Mouse (Mus musculus): Measurements from ENCODE around the gene Ppip5k1. TPM values are rescaled to one million over a fixed set of nuclear protein-coding genes. Genes with fewer than 3 reads are reported as not detected.
A peak's percentile ranks its signal among the peaks of the same experiment; 100 is the strongest.
"Not testable (repeated sequence)": the region's sequence is repeated elsewhere in the genome, so short reads cannot be mapped to it uniquely, and the experiment has no call there.

The Ppip5k1 gene
- 14.9 TPM in 2 replicates for polyA plus RNA-seq (2011; ENCODE audit: insufficient read depth, insufficient read length, low read depth, missing spikeins)

DNA sequence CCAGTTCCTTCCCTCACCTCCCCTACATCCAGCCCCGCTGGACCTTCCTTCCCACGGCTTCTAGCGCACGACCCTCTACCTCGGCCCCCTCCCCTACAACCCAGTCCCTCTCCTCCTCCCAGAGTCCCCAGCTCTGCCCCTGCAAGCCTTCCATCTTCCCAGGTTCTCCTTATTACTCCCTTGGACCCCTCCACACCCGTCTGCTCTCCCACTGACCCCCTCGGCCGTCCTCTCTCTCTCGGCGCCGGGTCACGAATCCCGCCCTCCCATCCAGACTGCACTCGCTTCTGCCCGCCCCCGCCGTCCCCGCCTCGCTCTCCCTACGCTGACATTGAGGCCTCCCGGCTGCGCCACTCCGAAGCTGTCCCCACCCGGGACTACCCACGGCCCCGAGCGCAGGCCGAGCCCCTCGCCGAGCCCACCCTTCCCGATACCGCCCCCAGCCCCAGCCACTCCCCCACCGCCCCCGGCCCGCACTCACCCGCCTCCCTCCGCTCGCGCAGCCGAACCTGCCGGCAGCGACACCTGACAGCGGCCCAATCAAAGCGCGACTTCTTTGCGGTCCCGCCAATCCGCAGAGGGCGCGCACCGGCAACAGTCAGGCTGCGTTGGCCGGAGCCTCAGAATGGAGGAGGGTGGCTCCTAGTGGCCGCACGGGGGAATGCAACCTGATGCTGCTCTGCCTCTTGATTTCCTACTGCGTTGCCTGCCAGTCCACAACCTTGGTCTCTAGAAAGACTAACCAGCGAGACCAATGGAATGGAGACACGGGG is at the start of gene Ppip5k1:
Gene Ppip5k1 (minus strand): TSS at position 577 of the 773 bp plus-strand sequence.
- Histone ChIP-seq H3K4me3 (ENCODE audit: low read depth, low read length) (peak within 1 kb of the TSS; percentile 71), H3K36me3 (ENCODE audit: control insufficient read depth, insufficient read depth, low read length, poor library complexity, severe bottlenecking) (no peaks in the 10 kb centered on the region), H3K4me1 (ENCODE audit: control insufficient read depth, insufficient read depth, low read length) (no peaks in the 10 kb centered on the region), H3K27ac (ENCODE audit: insufficient read depth, low read length) (no peak within 1 kb of the TSS), H3K27me3 (ENCODE audit: control insufficient read depth, insufficient read depth, low read length, poor library complexity, severe bottlenecking) (no peaks in the 10 kb centered on the region), H3K9me3 (replicated peaks; ENCODE audit: control insufficient read depth, insufficient read depth, low read length, poor library complexity, severe bottlenecking) (no peaks in the 10 kb centered on the region), H3K9ac (ENCODE audit: low read depth, poor library complexity, severe bottlenecking) (peak within 1 kb of the TSS; percentile 75)
- TF ChIP-seq POLR2A (IDR thresholded peaks at IDR 0.05; ENCODE audit: insufficient read depth, low read length) (no peak), CTCF (IDR thresholded peaks at IDR 0.05; ENCODE audit: low read depth, low read length) (peak; percentile 88), EP300 (IDR thresholded peaks at IDR 0.05; ENCODE audit: insufficient read depth, low read depth, low read length) (0 out of 2 replicates have a peak, but pooled peaks have one; percentile 21)

DNA sequence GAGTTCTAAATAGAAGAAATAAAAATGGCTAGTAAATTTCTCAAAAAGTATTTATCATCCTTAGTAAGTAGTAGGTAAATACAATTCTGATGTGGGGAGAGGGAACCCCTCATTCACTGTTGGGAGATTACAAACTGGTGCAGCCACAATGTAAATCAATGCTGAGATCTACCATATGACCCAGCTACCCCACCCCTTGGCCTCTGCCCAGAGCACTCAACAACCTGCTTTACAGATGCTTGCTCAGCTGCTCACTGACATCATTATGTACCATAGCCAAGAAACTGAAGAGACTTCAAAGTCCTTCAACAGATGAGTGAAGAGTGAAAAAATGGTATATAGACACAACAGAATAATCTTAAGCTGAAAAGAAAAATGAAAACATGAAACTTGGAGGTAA is 48.1 kb upstream of the Ppip5k1 start:
- Histone ChIP-seq H3K9me3 (replicated peaks; ENCODE audit: control insufficient read depth, insufficient read depth, low read length, poor library complexity, severe bottlenecking) (no peaks in the 10 kb centered on the region), H3K36me3 (ENCODE audit: control insufficient read depth, insufficient read depth, low read length, poor library complexity, severe bottlenecking) (no peaks in the 10 kb centered on the region), H3K9ac (ENCODE audit: low read depth, poor library complexity, severe bottlenecking) (no peak overlapping the region), H3K27ac (ENCODE audit: insufficient read depth, low read length) (no peak overlapping the region), H3K4me3 (ENCODE audit: low read depth, low read length) (no peak overlapping the region), H3K27me3 (ENCODE audit: control insufficient read depth, insufficient read depth, low read length, poor library complexity, severe bottlenecking) (no peaks in the 10 kb centered on the region), H3K4me1 (ENCODE audit: control insufficient read depth, insufficient read depth, low read length) (no peaks in the 10 kb centered on the region)
- TF ChIP-seq EP300 (IDR thresholded peaks at IDR 0.05; ENCODE audit: insufficient read depth, low read depth, low read length) = no peak
- no peak for TF ChIP-seq CTCF (IDR thresholded peaks at IDR 0.05; ENCODE audit: low read depth, low read length)
- no peak for TF ChIP-seq POLR2A (IDR thresholded peaks at IDR 0.05; ENCODE audit: insufficient read depth, low read length)

DNA sequence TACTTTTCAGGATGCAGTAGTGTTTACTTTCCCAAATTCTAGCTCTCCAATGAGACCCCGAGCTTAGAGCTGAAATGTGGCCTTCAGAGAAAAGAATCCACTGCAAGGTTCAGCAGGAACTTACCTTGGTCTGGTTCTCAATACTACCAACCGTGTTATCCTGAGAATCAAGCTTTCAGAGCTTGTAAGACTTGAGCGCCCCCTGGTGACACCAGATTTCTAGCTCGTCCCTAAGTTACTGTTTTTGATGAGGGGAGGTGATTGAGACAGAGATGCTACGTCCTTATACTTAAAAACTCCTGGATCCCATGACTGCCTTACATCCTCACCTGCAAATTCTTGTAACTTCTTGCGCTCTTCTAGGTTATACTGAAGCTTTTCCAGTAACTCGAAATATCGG is 41.4 kb upstream of the Ppip5k1 start:
- no peak overlapping the region for H3K27ac ChIP-seq (ENCODE audit: insufficient read depth, low read length)
- no peak overlapping the region for H3K9ac ChIP-seq (ENCODE audit: low read depth, poor library complexity, severe bottlenecking)
- no peaks in the 10 kb centered on the region for H3K36me3 ChIP-seq (ENCODE audit: control insufficient read depth, insufficient read depth, low read length, poor library complexity, severe bottlenecking)
- no peaks in the 10 kb centered on the region for H3K4me1 ChIP-seq (ENCODE audit: control insufficient read depth, insufficient read depth, low read length)
- H3K9me3 ChIP-seq (replicated peaks; ENCODE audit: control insufficient read depth, insufficient read depth, low read length, poor library complexity, severe bottlenecking) = no peaks in the 10 kb centered on the region
- H3K27me3 ChIP-seq (ENCODE audit: control insufficient read depth, insufficient read depth, low read length, poor library complexity, severe bottlenecking) = no peaks in the 10 kb centered on the region
- H3K4me3 ChIP-seq (ENCODE audit: low read depth, low read length) = no peak overlapping the region
- TF ChIP-seq CTCF (IDR thresholded peaks at IDR 0.05; ENCODE audit: low read depth, low read length) = no peak
- TF ChIP-seq EP300 (IDR thresholded peaks at IDR 0.05; ENCODE audit: insufficient read depth, low read depth, low read length) = no peak
- TF ChIP-seq POLR2A (IDR thresholded peaks at IDR 0.05; ENCODE audit: insufficient read depth, low read length) = no peak

GRCm38 (mm10) chr2:121386961-121387575 is 31.9 kb upstream of the Ppip5k1 start, which contains the start of gene Strc:
Strc (minus strand) TSS chr2:121387168.
- H3K36me3 ChIP-seq (ENCODE audit: control insufficient read depth, insufficient read depth, low read length, poor library complexity, severe bottlenecking); H3K9me3 ChIP-seq (replicated peaks; ENCODE audit: control insufficient read depth, insufficient read depth, low read length, poor library complexity, severe bottlenecking); H3K27me3 ChIP-seq (ENCODE audit: control insufficient read depth, insufficient read depth, low read length, poor library complexity, severe bottlenecking); H3K4me3 ChIP-seq (ENCODE audit: low read depth, low read length); H3K4me1 ChIP-seq (ENCODE audit: control insufficient read depth, insufficient read depth, low read length); H3K9ac ChIP-seq (ENCODE audit: low read depth, poor library complexity, severe bottlenecking); H3K27ac ChIP-seq (ENCODE audit: insufficient read depth, low read length): not testable (repeated sequence)

DNA sequence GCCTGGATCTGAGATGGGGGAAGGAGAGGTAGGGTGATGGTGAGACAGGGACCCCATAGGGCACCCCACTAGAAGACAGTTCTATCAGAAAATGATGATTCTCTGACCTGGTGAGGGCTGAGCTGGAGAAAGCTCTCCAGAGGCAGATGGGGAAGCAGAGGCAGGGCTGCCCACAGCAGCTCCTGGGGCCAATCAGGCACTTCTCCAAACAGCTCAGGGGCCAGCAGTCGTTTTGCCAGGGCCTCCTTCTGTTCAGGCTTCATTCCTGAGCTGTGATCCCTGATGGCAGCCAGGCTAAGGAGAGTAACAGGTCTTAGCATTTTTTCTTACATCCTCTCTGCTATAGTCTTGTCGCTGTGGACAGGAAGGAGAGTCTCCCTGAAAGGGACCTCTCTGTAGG is 19.6 kb upstream of the Ppip5k1 start:
- Histone ChIP-seq H3K9me3 (replicated peaks; ENCODE audit: control insufficient read depth, insufficient read depth, low read length, poor library complexity, severe bottlenecking) (no peaks in the 10 kb centered on the region), H3K36me3 (ENCODE audit: control insufficient read depth, insufficient read depth, low read length, poor library complexity, severe bottlenecking) (no peaks in the 10 kb centered on the region), H3K27ac (ENCODE audit: insufficient read depth, low read length) (no peak overlapping the region), H3K9ac (ENCODE audit: low read depth, poor library complexity, severe bottlenecking) (no peak overlapping the region), H3K4me3 (ENCODE audit: low read depth, low read length) (no peak overlapping the region), H3K4me1 (ENCODE audit: control insufficient read depth, insufficient read depth, low read length) (no peaks in the 10 kb centered on the region), H3K27me3 (ENCODE audit: control insufficient read depth, insufficient read depth, low read length, poor library complexity, severe bottlenecking) (no peaks in the 10 kb centered on the region)
- TF ChIP-seq EP300 (IDR thresholded peaks at IDR 0.05; ENCODE audit: insufficient read depth, low read depth, low read length) (no peak), POLR2A (IDR thresholded peaks at IDR 0.05; ENCODE audit: insufficient read depth, low read length) (no peak), CTCF (IDR thresholded peaks at IDR 0.05; ENCODE audit: low read depth, low read length) (no peak)

- H3K27me3 ChIP-seq (ENCODE audit: control insufficient read depth, insufficient read depth, low read length, poor library complexity, severe bottlenecking) = no peaks in the 10 kb centered on the region
These were observed 17.1 kb upstream of the Ppip5k1 start for GRCm38 (mm10) chr2:121372266-121372665.

More at GRCm38 (mm10) chr2:121372266-121372665, 17.1 kb upstream of the Ppip5k1 start:
- no peak for TF ChIP-seq CTCF (IDR thresholded peaks at IDR 0.05; ENCODE audit: low read depth, low read length)
- no peak for TF ChIP-seq POLR2A (IDR thresholded peaks at IDR 0.05; ENCODE audit: insufficient read depth, low read length)
- no peak for TF ChIP-seq EP300 (IDR thresholded peaks at IDR 0.05; ENCODE audit: insufficient read depth, low read depth, low read length)
- Histone ChIP-seq H3K4me3 (ENCODE audit: low read depth, low read length) (no peak overlapping the region), H3K9me3 (replicated peaks; ENCODE audit: control insufficient read depth, insufficient read depth, low read length, poor library complexity, severe bottlenecking) (no peaks in the 10 kb centered on the region), H3K4me1 (ENCODE audit: control insufficient read depth, insufficient read depth, low read length) (no peaks in the 10 kb centered on the region), H3K9ac (ENCODE audit: low read depth, poor library complexity, severe bottlenecking) (no peak overlapping the region), H3K36me3 (ENCODE audit: control insufficient read depth, insufficient read depth, low read length, poor library complexity, severe bottlenecking) (no peaks in the 10 kb centered on the region), H3K27ac (ENCODE audit: insufficient read depth, low read length) (no peak overlapping the region)

Measured in ES-Bruce4 (cell line).